Mouse (Mus musculus) v-Abl transformed pro-B cells (cell line): ENCODE data around the gene Pam.
"Not testable (repeated sequence)": the region's sequence is repeated elsewhere in the genome, so short reads cannot be mapped to it uniquely, and the experiment has no call there.

ENCODE experiments used
- in situ Hi-C, 2 experiments: fragments of 400-800 bp; cut with MboI; formaldehyde crosslinking; loops; one replicate each; pipeline ENCODE4 v1.15.1; 2025; ENCODE audit not compliant: unreplicated experiment in 2 of 2

Gene Pam

GRCm38 (mm10) chr1:97784928-97785327 lies 310.5 kb downstream of the Pam start:
- in situ Hi-C loops = no loop called here

GRCm38 (mm10) chr1:97781674-97782073 lies 313.8 kb downstream of the Pam start:
- in situ Hi-C loops = no loop called here

- in situ Hi-C loops = no loop called here
Observed at GRCm38 (mm10) chr1:97773973-97774372, 321.5 kb downstream of the Pam start.

- in situ Hi-C loops = no loop called here
Observed at GRCm38 (mm10) chr1:97773362-97773761, 322.1 kb downstream of the Pam start.

DNA sequence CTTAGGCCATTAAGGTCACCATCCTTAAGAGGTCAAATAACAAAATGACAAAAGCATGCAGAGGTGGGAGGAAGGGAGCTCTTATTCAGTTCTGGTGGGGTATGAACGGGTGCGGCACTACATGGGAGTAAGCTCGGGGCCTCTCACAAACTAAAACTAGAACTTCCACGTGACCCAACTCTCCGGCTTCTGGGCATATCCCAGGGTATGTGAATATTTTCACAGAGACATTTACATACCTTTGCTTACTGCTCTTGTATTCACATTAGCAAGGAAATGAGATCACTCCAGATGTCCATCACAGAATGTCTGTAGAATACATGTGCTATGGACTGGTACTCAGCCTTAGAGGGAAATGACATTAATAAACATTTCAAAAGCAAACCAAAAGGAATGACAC lies 323.7 kb downstream of the Pam start:
- in situ Hi-C loops = no loop called here

- in situ Hi-C loops = no loop called here
Observed at GRCm38 (mm10) chr1:97771118-97771517, 324.3 kb downstream of the Pam start.

- in situ Hi-C loops = no loop called here
Observed at GRCm38 (mm10) chr1:97769904-97770753, 325.3 kb downstream of the Pam start, which contains the start of the genes Gin1 and Ppip5k2. TSS of gene Gin1 (plus strand) at chr1:97770172. TSS of gene Ppip5k2 (minus strand) at chr1:97770411.

DNA sequence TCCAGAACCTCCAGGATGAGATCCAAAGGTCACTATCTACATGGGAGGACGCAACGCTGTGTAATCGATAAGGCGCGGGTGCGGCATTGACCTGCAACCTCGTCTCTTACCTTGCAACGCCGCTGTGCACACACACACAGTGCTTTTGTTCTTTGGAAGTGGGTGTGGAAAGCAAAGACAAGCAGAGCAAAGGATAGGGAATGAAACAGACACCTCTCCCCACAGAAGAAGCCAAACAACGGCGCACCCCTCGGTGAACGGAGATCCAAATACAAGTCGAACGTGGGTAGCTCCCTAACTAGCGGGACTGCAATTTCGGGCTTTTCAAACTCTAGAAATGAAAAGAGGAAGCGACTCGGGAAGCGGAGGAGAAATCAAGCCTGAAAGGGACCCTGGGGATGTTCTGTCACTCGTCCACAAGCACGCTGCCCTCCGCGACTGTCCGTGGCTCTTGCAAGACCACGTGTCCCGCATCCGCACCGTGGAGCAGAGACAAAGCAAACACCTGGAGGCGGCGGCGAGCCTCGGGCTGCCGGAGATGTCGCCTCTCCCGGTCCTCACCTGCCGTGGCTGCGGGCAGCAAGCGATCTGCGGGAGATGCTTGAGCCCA lies 326.0 kb downstream of the Pam start:
- in situ Hi-C loops = no loop called here

DNA sequence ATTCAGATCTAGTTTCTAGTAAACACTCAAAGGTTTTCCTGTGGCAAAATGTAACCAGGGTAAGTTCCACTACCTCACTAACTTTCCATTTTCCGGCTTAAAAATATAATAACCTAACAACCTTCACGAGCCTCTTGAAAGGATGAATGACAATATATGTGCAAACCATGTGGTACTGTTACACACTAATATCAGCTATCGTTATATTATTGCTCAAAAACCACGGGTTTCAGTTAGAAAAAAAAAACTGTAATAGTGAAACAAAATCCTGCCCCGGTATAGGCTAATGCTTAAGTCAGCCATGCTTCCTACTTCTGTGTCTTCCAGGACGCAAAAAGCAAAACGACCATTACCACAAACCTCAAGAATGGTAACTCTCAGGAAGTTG lies 326.5 kb downstream of the Pam start:
- in situ Hi-C loops = no loop called here

DNA sequence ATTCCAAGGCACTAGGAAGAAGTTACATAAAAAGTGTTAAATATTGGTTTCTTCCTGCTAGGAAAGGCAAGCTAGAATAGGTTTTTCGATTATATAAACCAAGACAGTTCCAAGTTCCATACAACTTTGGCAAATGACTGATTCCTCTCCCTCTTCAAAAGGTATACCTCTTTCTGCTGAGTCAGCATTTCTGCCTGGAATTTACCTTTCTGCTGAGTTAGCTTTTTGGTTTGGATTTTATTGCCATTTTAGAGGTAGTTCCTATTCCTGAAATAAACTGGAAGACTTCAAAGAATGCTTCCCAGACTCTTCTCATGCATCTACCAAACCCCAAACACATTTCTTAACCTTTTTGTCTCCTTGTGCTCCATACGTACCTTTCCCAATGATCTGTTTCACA lies 327.4 kb downstream of the Pam start:
- in situ Hi-C loops = no loop called here

DNA sequence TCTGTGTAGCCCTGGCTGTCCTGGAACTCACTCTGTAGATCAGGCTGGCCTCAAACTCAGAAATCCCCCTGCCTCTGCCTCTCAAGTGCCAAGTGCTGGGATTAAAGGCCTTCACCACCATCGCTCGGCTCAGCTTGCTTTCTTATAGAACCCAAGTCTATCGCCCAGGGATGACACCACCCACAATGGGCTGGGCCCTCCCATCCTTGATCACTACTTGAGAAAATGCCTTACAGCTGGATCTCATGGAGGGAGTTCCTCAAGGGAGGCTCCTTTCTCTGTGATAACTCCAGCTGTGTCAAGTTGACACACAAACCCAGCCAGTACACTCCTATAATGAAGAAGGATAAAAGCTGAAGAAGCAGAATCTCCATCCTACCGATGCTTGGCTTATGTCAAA lies 329.7 kb downstream of the Pam start:
- in situ Hi-C loops = not testable (repeated sequence)

GRCm38 (mm10) chr1:97761477-97761876 lies 334.0 kb downstream of the Pam start:
- in situ Hi-C loops = no loop called here

DNA sequence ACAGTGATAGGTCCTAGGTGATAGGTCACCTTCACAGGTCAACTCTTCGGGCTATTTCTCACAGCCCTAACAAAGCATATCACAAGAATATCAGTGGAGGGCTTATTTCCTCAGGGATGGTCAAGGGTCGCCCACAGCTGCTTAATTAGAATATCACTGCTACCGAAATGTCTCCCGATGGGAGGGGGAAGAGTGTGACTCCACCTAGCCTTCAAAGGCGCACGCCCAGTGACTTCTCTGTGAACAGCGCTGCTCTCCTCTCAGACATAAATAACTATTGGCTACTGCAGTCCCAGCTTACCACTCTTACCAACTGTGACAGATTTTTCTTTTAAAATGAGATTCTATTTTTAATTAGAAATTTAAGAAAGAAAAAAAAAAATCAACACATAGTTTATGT lies 334.8 kb downstream of the Pam start:
- in situ Hi-C loops = no loop called here

DNA sequence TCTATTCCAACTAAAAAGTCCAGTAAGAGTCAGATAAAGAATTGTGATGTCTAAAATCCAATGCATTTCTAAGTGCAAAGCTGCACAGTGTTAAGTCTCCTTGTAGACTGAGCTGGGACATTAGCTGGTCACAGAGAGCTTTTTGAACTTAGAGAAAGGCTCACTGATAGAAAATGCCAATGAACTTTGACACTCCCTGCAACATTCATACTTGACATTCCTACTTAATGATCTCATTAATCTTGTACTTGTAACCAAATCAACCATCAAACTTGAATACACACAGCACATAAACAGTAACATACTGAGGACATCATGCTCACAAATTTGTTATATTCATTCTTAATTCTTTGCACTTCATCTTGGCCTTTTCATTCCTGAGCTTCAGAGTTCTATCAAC lies 335.6 kb downstream of the Pam start:
- in situ Hi-C loops = no loop called here

DNA sequence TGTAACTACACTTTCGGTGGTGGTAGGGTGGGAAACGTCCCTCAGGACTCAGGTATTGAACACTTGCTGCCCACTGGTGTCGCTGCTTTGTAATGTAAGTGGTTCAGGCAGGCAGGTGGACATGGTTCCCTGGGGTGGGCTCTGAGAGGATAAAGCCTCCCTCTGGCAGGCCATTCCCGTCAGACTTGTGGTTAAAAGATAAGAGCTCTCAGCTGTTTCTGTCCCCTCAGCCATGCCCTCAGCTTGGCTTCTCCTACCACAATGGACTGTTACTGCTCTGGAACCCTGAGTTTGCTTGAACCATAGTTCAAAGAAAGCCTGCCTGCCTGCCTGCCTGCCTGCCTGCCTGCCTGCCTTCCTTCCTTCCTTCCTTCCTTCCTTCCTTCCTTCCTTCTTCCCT lies 341.1 kb downstream of the Pam start:
- in situ Hi-C loops = no loop called here

DNA sequence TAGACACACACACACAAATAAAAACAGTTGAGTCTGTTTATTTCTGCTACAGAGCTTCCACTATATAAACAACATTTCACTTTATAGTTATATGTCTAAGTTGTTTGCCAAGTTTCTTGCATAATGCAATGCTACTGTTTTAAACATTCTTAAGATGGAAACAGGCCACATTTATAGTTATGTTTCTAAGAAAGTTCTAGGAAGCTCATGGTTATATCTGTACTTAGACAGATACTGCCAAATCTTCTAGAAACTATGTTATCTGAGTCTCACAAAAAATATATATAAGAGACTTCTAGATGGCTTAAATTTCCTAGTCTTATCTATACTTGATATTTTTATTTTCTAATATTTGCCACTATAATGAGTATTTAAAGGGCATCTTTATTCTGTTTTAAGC lies 342.2 kb downstream of the Pam start:
- in situ Hi-C loops = no loop called here

DNA sequence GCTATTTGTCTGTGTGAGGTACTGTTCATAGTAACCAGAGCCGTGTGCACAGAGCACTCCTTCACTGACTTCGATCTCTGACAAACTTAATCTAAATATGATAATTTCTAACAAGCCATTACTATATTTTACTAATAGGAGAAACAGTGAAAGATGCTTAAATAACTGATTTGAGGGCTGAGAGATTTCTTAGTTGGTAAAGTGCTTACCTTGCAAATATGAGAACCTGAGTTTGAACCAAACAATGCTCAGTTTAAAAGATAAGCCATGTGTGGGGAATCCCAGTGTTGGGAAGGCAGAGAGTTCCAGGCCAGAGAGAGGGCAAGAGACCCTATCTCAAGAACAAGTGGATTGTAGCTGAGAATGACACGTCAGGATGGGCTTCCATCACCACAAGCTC lies 347.3 kb downstream of the Pam start:
- in situ Hi-C loops = no loop called here

GRCm38 (mm10) chr1:97746261-97746660 lies 349.2 kb downstream of the Pam start:
- in situ Hi-C loops = no loop called here

- in situ Hi-C loops = no loop called here
Observed at GRCm38 (mm10) chr1:97745712-97746111, 349.7 kb downstream of the Pam start.
